Mouse (Mus musculus) cerebellum, postnatal 25 days (tissue): ENCODE data around the gene Drg1.
A peak's percentile ranks its signal among the peaks of the same experiment; 100 is the strongest.
"Not testable (repeated sequence)": the region's sequence is repeated elsewhere in the genome, so short reads cannot be mapped to it uniquely, and the experiment has no call there.

ENCODE experiments used
- DNase-seq, 2 experiments: peaks; one replicate each; pipeline ENCODE4 v3.0.0; 2021; ENCODE audit warnings: mixed read lengths in 2 of 2

Drg1 gene

DNA sequence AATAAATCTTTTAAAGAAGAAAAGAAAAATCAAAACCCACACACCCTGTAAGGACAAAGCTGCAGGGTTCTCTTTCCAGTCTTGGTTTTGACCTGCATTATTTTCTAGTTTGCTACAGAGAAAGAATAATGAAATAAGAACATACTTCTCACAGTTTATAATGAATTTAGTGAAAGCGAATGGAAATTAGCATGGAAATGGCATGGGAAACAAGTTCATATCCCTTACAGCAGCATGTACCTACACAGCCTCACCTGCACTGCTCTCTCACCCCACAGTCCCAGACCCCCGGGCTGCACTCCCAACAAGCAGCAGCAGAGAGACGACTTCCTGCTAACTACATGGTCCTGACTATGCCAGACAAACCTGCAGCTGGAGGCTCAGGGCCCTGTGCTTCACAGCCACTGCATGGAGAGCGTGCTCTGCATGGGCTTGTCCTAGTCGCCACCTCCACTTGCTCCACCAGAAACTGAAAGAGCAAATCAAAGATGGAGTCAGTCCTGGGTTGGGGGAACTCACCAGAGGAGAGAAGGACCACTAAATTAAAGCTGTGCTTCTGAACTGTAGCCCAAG is 100.9 kb downstream of the Drg1 start:
- not testable (repeated sequence) for DNase-seq

DNA sequence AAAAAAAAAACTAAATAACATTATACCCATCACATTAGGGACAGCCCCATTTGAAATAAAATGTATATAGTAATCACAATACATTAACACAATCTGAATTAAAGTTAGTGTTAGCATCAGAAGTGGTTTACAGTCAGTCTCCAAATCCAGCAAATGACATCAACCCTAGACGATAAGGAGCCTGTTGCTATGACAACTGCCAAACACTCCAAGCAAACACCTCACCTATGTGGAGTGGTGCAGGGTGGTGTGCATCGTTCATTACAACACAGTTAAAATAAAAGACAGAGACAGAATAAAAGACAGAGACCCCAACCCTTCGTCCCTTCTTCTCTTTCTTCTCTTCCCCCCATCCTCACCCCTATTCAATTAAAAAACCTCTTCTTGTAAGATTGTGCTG is 102.6 kb downstream of the Drg1 start:
- DNase-seq: not testable (repeated sequence)

DNA sequence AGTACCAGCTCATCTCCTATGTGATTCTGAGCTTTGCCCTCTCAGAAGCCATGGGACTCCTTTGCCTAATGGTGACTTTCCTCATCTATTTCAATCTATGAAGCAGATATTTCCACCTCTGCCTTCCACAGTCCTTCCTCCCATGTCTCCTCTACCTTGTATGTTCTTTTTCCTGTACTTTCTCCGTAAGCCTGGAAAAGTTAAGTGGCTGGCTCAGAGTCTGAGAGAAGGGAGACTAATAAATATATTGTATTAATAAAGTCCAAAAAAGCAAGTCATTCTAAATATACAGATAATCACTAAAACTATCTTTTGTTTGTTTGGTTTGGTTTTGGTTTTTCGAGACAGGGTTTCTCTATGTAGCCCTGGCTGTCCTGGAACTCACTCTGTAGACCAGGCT is 103.1 kb downstream of the Drg1 start:
- not testable (repeated sequence) for DNase-seq

DNA sequence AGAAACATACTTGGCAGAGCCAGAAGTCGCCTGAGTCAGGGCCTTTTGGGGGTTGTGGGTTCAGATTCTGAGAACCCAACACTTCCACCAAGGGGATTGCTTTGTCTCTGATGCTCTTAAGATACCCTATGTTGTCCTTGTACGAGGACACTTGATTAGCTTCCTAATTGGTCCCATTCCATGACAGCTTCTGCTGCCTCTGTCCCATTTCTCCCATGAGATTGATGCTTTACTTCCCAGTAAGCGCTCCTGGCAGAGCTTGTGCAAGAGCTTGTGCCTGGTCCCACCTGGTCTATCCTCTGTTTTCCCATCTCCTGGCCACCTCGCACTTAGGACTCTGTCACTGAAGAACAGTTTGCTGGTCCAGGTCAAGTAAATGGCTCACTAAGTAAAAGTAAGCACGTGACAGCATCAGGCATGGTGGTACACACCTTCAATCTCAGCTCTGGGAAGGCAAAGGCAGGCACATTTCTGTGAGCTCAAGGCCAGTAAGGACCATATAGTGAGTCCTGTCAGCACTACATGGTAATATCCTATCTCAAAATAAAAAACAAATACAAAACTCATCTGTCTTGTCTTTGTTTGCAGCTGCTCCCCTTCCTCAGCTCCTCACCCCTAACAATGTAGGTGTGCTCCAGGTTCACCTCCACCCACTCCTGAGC is 103.8 kb downstream of the Drg1 start:
- peak; percentile 35 to 55 for DNase-seq

DNA sequence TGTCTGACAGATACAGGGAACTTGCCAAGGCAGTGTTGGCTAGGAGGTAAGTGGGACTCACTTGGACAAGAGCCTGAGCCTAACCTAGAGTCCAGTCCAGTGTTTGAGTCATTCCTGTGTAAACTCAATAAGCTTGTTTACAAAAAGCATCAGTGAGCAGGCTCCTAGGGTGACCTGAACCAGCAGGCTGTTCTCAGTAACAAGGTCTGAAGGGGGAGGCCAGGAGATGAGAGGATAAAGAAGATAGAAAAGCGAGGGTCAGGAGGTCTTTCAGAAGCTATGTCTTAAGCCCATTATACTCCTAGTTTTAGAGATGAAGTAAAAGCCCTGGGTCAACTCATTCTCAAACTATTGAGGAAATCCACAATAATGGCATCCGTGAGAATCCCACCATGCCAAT is 104.8 kb downstream of the Drg1 start:
- peak; percentile 22 to 44 for DNase-seq

DNA sequence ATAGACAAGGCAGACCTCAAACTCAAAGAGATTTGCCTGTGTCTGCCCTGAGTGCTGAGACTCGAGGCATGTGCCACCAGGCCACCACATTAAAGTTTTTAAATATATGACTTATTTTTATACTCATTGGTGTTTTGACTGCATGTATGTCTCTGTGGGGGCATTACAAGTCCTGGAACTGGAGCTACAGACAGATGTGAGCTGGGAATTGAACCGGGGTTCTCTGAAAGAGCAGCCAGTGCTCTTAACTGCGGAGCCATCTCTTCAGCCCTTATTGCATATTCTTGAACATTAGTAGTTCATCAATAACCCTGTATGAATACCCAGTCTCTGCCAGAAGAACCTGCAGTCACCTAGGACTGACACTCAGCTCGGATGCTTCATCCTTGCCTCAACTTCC is 107.4 kb downstream of the Drg1 start:
- DNase-seq: not testable (repeated sequence)

DNA sequence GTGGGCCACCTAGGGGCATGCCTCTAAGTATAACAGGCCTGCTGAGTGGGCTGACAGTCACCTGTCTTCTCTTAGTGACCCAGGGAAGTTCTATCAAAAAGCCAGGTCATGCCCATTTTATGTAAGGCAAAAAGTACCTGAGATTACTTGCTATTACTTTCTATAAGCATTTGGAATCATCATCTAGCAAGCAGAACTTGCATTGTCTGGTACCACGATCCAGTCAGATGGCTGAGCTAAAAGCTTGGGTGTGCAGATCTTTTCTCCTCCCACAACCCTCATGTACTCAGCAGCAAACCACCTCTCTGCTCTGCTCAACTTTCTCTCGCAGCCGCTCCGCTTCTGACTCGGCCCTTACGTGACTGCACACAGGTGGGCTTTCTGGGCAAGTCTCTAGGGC is 108.2 kb downstream of the Drg1 start:
- DNase-seq: not testable (repeated sequence)

DNA sequence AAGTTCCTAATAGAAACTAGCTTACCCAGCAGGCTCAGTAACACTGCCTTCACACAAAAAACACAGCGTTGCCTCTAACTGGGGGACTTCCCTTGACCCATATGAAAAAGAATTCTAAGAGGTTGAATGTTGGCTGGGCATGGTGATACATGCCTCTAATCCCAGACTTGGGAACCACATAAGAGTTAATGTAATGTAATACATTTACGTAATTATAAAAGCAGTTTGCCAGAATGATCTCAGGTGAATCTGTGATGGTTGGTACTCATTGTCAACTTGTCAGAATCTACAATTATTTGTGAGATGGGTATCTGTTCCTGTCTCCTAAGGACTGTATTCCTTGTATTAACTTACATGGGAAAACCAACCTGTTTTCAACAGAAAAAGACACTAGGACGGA is 109.2 kb downstream of the Drg1 start:
- DNase-seq: not testable (repeated sequence)

GRCm38 (mm10) chr11:3153666-3154397 is 112.4 kb downstream of the Drg1 start:
- DNase-seq: peak; percentile 25 to 46

DNA sequence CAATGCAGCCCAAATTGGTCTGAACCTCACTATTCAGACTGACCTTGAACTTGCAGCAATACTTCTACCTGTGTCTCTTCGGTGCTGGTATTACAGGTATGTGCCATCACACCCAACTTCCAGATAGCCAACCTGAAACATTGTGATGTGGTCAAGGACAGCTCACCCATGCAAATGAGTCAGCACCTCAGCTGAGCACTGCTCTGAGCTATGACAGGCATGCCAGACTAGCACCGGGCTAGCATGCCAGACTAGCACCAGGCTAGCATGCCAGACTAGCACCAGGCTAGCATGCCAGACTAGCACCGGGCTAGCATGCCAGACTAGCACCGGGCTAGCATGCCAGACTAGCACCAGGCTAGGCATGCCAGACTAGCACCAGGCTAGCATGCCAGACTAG is 114.9 kb downstream of the Drg1 start:
- DNase-seq: not testable (repeated sequence)

DNA sequence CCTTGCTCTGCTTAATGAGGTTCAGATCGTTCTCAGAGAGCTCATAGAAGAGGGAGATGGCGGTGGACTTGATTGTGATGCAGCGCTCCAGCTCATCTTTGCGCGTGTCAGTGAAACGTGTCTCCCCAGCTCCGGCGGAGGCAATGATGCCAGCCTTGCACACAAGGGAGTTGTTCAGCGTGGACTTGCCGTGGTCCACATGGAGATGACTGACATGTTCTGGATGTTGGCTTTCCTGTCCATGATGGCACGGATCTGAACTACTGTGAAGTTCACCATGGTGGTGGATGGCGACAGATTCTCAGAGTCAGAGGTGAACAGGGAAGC is 115.6 kb downstream of the Drg1 start:
- DNase-seq: not testable (repeated sequence)

DNA sequence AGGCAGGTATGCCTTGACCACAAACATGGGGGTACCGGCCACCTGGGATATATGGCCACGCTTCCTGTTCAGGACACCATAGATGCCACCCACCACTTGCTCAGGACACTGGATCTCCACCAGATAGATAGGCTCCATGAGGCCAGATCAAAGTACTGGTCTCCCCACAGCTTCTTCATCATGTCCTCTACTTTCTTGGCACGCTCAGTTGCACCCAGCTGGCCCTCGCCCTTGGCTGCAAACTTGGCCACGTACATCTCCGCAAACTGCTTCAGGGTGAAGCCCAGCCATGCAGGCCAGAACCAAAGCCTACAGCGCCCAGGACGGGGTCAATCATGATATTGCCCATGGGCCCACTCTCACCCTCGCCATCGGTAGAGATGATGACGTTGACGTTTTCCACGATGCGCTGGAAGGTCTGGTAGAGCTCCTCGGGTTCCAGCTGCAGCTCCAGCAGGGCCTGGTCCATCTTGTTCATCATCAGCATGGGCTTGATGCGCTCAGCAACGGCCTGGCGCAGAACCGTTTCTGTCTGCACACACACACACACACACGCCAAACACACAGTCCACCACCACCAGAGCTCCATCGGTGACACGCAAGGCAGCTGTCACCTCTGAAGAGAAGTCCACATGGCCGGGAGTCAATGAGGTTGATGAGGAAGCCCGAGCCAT is 116.1 kb downstream of the Drg1 start:
- peak in 1 of 2 experiments; percentile 31 for DNase-seq

GRCm38 (mm10) chr11:3149471-3149870 is 116.7 kb downstream of the Drg1 start:
- DNase-seq: not testable (repeated sequence)

GRCm38 (mm10) chr11:3146806-3147205 is 119.4 kb downstream of the Drg1 start:
- DNase-seq: not testable (repeated sequence)

DNA sequence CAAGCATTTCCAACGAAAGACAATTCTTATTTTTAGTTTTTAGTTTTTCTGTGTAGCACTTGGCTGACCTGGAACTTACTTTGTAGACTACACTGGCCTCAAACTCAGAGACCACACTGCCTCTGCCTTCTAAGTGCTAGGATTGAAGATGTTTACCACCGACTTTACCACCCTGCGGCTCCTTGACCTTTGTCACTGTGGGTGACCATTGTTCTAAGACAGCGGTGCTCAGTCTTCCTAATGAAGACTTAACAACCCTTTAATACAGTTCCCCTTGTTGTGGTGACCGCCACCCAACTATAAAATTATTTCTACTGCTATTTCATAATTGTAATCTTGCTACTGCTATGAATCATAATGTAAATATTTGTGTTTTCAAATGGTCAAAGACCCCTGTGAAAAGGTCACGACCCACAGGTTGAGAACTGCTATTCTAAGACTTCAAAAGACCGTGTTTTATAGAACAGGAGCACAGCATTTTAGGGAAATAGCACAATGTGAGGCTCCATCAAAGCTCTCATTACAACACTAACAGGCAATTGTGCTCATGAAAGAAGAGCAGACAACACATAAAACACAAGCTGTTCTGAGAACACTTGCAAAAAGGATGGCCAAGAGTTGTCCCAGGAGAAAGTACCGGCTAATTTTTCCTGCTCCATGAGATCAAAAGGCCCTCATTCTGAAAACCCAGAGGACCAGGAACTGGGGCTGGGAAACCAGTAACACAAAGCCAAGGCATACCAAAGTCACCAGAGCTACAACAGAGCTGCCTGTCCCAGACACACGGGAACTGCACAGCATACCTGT is 120.7 kb downstream of the Drg1 start:
- not testable (repeated sequence) for DNase-seq

GRCm38 (mm10) chr11:3143984-3144383 is 122.2 kb downstream of the Drg1 start:
- DNase-seq: peak in 1 of 2 experiments; percentile 36

DNA sequence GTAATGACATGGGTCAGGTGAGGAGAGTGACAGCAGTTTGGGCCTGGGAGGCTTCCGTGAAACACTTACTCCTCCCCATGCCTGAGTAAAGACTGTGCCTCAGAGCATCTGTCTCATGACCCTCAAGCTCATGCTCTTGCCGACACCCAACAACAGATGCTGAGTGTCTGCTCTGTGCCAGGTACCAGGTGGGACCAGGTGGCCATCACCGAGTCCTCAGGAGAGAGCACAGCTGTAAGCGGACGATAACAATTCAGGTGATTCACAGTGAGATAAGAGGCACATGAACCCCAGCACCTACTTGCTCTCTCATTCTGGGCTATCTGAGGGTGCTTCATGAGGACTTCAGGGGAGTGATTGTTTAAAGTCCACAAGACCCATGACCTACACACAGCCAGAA is 123.8 kb downstream of the Drg1 start:
- peak; percentile 58 to 77 for DNase-seq

DNA sequence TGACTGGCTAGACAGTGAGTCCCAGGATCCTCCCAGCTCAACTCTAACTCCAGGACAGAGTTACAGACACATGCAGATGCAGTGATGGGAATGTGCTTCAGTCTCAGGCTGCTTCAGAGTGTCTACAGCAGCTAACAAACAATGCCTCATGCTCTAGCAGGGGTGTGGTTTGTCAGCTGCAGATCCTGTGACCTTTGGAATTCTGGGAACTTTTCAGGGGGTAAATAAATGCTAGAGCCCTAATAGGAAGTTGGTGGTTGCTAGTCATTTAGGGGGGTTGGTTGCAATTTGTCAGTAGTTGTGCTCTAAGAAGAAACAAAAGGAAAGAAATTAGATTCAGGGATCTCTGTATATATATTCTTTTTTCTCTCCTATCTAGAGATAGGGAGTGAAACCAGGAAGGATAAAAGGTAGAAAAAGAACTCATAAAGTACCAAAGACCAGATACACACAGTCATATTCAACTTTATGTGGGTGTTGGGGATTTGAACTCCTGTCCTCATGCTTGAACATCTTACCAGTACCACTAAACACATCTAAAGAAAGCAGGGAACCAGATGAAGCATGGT is 125.2 kb downstream of the Drg1 start:
- not testable (repeated sequence) for DNase-seq

- not testable (repeated sequence) for DNase-seq
Measured at GRCm38 (mm10) chr11:3138323-3138722, 127.9 kb downstream of the Drg1 start.
